Mouse (Mus musculus) myocyte (in vitro differentiated cells): ENCODE measurements around the gene Hist1h1t. TPM values are rescaled to one million over a fixed set of nuclear protein-coding genes. Genes with fewer than 3 reads are reported as not detected.

ENCODE experiments used
- H3K27me3 ChIP-seq: one replicate; pipeline ENCODE4 v1.6.1; 2011; ENCODE audit not compliant: control insufficient read depth, insufficient read depth, insufficient read length
- H3K36me3 ChIP-seq: one replicate; pipeline ENCODE4 v1.6.1; 2011; ENCODE audit not compliant: control insufficient read depth, insufficient read depth
- H3K4me2 ChIP-seq: one replicate; pipeline ENCODE4 v1.6.1; 2011; ENCODE audit warnings: low read depth, control low read depth
- H3K4me3 ChIP-seq: one replicate; pipeline ENCODE4 v1.5.1; 2011; ENCODE audit warnings: mild to moderate bottlenecking, control low read depth, moderate library complexity
- H3K79me2 ChIP-seq: one replicate; pipeline ENCODE4 v1.6.1; 2011; ENCODE audit not compliant: control insufficient read depth, insufficient read depth
- H3ac ChIP-seq: one replicate; pipeline ENCODE4 v1.6.1; 2011; ENCODE audit not compliant: control insufficient read depth, insufficient read length
- CEBPB ChIP-seq: IDR thresholded peaks from 2 replicates; pipeline ENCODE4 v1.6.1; 2011; ENCODE audit warnings: mild to moderate bottlenecking, moderate library complexity; ENCODE audit not compliant: poor library complexity, insufficient read depth, severe bottlenecking
- E2F4 ChIP-seq: IDR thresholded peaks from one replicate; pipeline ENCODE4 v1.6.1; 2011; ENCODE audit warnings: mild to moderate bottlenecking, control low read depth, moderate library complexity; ENCODE audit not compliant: insufficient read depth
- MAX ChIP-seq: IDR thresholded peaks from one replicate; pipeline ENCODE4 v1.6.1; 2011; ENCODE audit warnings: low read depth, mild to moderate bottlenecking, control low read depth
- MYOD1 ChIP-seq, 3 experiments: IDR thresholded peaks; one replicate each; pipeline ENCODE4 v1.6.1; 2011; ENCODE audit warnings: control low read depth in 2 of 3, low read depth in 2 of 3, mild to moderate bottlenecking in 2 of 3, moderate library complexity in 1 of 3; ENCODE audit not compliant: insufficient read length in 2 of 3, control insufficient read depth in 1 of 3
- MYOG ChIP-seq, 3 experiments: IDR thresholded peaks; one replicate each; pipeline ENCODE4 v1.6.1; 2011; ENCODE audit warnings: control low read depth in 2 of 3, low read depth in 2 of 3, mild to moderate bottlenecking in 2 of 3; ENCODE audit not compliant: insufficient read length in 2 of 3, control insufficient read depth in 1 of 3, insufficient read depth in 1 of 3
- POLR2A ChIP-seq: IDR thresholded peaks from one replicate; pipeline ENCODE4 v1.6.1; 2011; ENCODE audit warnings: low read depth, mild to moderate bottlenecking, control low read depth, moderate library complexity; ENCODE audit not compliant: insufficient read length
- POLR2AphosphoS2 ChIP-seq: IDR thresholded peaks from one replicate; pipeline ENCODE4 v1.6.1; 2011; ENCODE audit warnings: low read depth, control low read depth; ENCODE audit not compliant: insufficient read length
- REST ChIP-seq: IDR thresholded peaks from one replicate; pipeline ENCODE4 v1.6.1; 2011; ENCODE audit warnings: mild to moderate bottlenecking, control low read depth, moderate library complexity; ENCODE audit not compliant: insufficient read depth, insufficient read length
- SRF ChIP-seq: IDR thresholded peaks from one replicate; pipeline ENCODE4 v1.6.1; 2011; ENCODE audit warnings: low read depth; ENCODE audit not compliant: control insufficient read depth, insufficient read length
- TCF12 ChIP-seq: IDR thresholded peaks from one replicate; pipeline ENCODE4 v1.6.1; 2011; ENCODE audit warnings: mild to moderate bottlenecking, control low read depth; ENCODE audit not compliant: poor library complexity, insufficient read depth, severe bottlenecking
- TCF3 ChIP-seq: IDR thresholded peaks from one replicate; pipeline ENCODE4 v1.6.1; 2011; ENCODE audit warnings: low read depth, control low read depth; ENCODE audit not compliant: insufficient read length
- USF1 ChIP-seq: IDR thresholded peaks from one replicate; pipeline ENCODE4 v1.6.1; 2011; ENCODE audit warnings: low read depth, mild to moderate bottlenecking, control low read depth, moderate library complexity
- polyA plus RNA-seq: library from polyadenylated mRNA; unstranded; fragments of >200 nt; fragmentation: generic; extraction: Trizol; gene quantifications from one replicate; pipeline ENCODE4 v1.2.1, GENCODE M21; 2012; ENCODE audit warnings: missing spikeins

Hist1h1t gene
- polyA plus RNA-seq, 1 experiment = 0.05 TPM

- H3K36me3 ChIP-seq = peaks cover 5% of the 10 kb centered on the region
- H3K27me3 ChIP-seq = no peaks in the 10 kb centered on the region
- peaks cover 23% of the 10 kb centered on the region for H3K79me2 ChIP-seq
- H3K4me3 ChIP-seq = no peak overlapping the region
- H3K4me2 ChIP-seq = peak overlapping the region; percentile 39
- no peak for TF ChIP-seq POLR2AphosphoS2
- no peak for TF ChIP-seq REST
- TF ChIP-seq E2F4 = no peak
- TF ChIP-seq SRF = no peak
- TF ChIP-seq USF1 = no peak
- TF ChIP-seq MAX = no peak
- TF ChIP-seq POLR2A = no peak
- no peak for TF ChIP-seq MYOG (IDR thresholded peaks at IDR 0.05; ENCODE audit: control insufficient read depth in 1 of 3, insufficient read depth in 1 of 3, insufficient read length in 2 of 3, low read depth in 2 of 3)
- no peak for TF ChIP-seq CEBPB
- no peak for TF ChIP-seq TCF12
- TF ChIP-seq TCF3 = no peak
- no peak for TF ChIP-seq MYOD1 (IDR thresholded peaks at IDR 0.05; ENCODE audit: control insufficient read depth in 1 of 3, insufficient read length in 2 of 3, low read depth in 2 of 3)
- no peak overlapping the region for H3ac ChIP-seq
Observed at GRCm38 (mm10) chr13:23687181-23687580, 8.4 kb upstream of the Hist1h1t start.

GRCm38 (mm10) chr13:23687907-23688306, 7.7 kb upstream of the Hist1h1t start:
- H3ac ChIP-seq = no peak overlapping the region
- TF ChIP-seq TCF12 = no peak
- no peak for TF ChIP-seq MYOG (IDR thresholded peaks at IDR 0.05; ENCODE audit: control insufficient read depth in 1 of 3, insufficient read depth in 1 of 3, insufficient read length in 2 of 3, low read depth in 2 of 3)
- TF ChIP-seq POLR2AphosphoS2 = no peak
- TF ChIP-seq CEBPB = no peak
- no peak for TF ChIP-seq USF1
- TF ChIP-seq MYOD1 (IDR thresholded peaks at IDR 0.05; ENCODE audit: control insufficient read depth in 1 of 3, insufficient read length in 2 of 3, low read depth in 2 of 3) = no peak
- TF ChIP-seq POLR2A = no peak
- TF ChIP-seq SRF = no peak

GRCm38 (mm10) chr13:23688956-23689355, 6.7 kb upstream of the Hist1h1t start:
- peaks cover 23% of the 10 kb centered on the region for H3K79me2 ChIP-seq
- no peak overlapping the region for H3ac ChIP-seq
- TF ChIP-seq REST (no peak), MYOG (IDR thresholded peaks at IDR 0.05; ENCODE audit: control insufficient read depth in 1 of 3, insufficient read depth in 1 of 3, insufficient read length in 2 of 3, low read depth in 2 of 3) (no peak), MYOD1 (IDR thresholded peaks at IDR 0.05; ENCODE audit: control insufficient read depth in 1 of 3, insufficient read length in 2 of 3, low read depth in 2 of 3) (no peak), E2F4 (no peak), TCF3 (no peak), MAX (no peak), USF1 (no peak)
- H3K4me3 ChIP-seq = no peak overlapping the region
- no peaks in the 10 kb centered on the region for H3K27me3 ChIP-seq
- H3K4me2 ChIP-seq = no peak overlapping the region
- peaks cover 5% of the 10 kb centered on the region for H3K36me3 ChIP-seq

More at GRCm38 (mm10) chr13:23687907-23688306, 7.7 kb upstream of the Hist1h1t start:
- Histone ChIP-seq H3K79me2 (peaks cover 23% of the 10 kb centered on the region), H3K36me3 (peaks cover 5% of the 10 kb centered on the region), H3K27me3 (no peaks in the 10 kb centered on the region), H3K4me2 (no peak overlapping the region), H3K4me3 (no peak overlapping the region)

GRCm38 (mm10) chr13:23689459-23689858, 6.2 kb upstream of the Hist1h1t start:
- Histone ChIP-seq H3K27me3 (no peaks in the 10 kb centered on the region), H3K36me3 (peaks cover 5% of the 10 kb centered on the region)
- TF ChIP-seq USF1 (no peak), MAX (no peak), SRF (no peak), TCF12 (no peak), TCF3 (no peak), POLR2A (no peak), REST (no peak), MYOG (IDR thresholded peaks at IDR 0.05; ENCODE audit: control insufficient read depth in 1 of 3, insufficient read depth in 1 of 3, insufficient read length in 2 of 3, low read depth in 2 of 3) (no peak), CEBPB (no peak), MYOD1 (IDR thresholded peaks at IDR 0.05; ENCODE audit: control insufficient read depth in 1 of 3, insufficient read length in 2 of 3, low read depth in 2 of 3) (no peak), POLR2AphosphoS2 (no peak), E2F4 (no peak)

GRCm38 (mm10) chr13:23693856-23694440, 1.7 kb upstream of the Hist1h1t start:
- Histone ChIP-seq H3K27me3 (no peaks in the 10 kb centered on the region), H3K79me2 (no peaks in the 10 kb centered on the region), H3K4me3 (no peak overlapping the region), H3K36me3 (peaks cover 5% of the 10 kb centered on the region), H3K4me2 (no peak overlapping the region), H3ac (no peak overlapping the region)
- TF ChIP-seq CEBPB (no peak), POLR2AphosphoS2 (no peak), TCF3 (no peak), SRF (no peak), POLR2A (no peak), E2F4 (no peak), REST (no peak), MYOG (IDR thresholded peaks at IDR 0.05; ENCODE audit: control insufficient read depth in 1 of 3, insufficient read depth in 1 of 3, insufficient read length in 2 of 3, low read depth in 2 of 3) (no peak), MYOD1 (IDR thresholded peaks at IDR 0.05; ENCODE audit: control insufficient read depth in 1 of 3, insufficient read length in 2 of 3, low read depth in 2 of 3) (no peak), TCF12 (no peak), MAX (no peak), USF1 (no peak)

More at GRCm38 (mm10) chr13:23689459-23689858, 6.2 kb upstream of the Hist1h1t start:
- peaks cover 23% of the 10 kb centered on the region for H3K79me2 ChIP-seq
- no peak overlapping the region for H3K4me2 ChIP-seq
- H3ac ChIP-seq = no peak overlapping the region
- no peak overlapping the region for H3K4me3 ChIP-seq
